Mouse (Mus musculus): Measurements from ENCODE around the gene Heatr9. TPM values are rescaled to one million over a fixed set of nuclear protein-coding genes. Genes with fewer than 3 reads are reported as not detected.
A peak's percentile ranks its signal among the peaks of the same experiment; 100 is the strongest.

The Heatr9 gene
- total and polyA plus RNA-seq, 3 experiments: not detected

- TF ChIP-seq PAX5 (IDR thresholded peaks at IDR 0.05; ENCODE audit: low read length) (peak; percentile 89; the same call in 1 of the 2 replicates), MEF2A (IDR thresholded peaks at IDR 0.05; ENCODE audit: borderline replicate concordance, low read depth, low read length) (peak; percentile 84), ETS1 (conservative IDR thresholded peaks at IDR 0.05; ENCODE audit: low read depth, low read length) (no peak; the same call in 1 of the 2 replicates), ZKSCAN1 (IDR thresholded peaks at IDR 0.05; ENCODE audit: borderline replicate concordance, low read depth, low read length) (no peak; the same call in 1 of the 2 replicates), KAT2A (IDR thresholded peaks at IDR 0.05; ENCODE audit: insufficient replicate concordance, low read length) (peak; percentile 77; the same call in 1 of the 2 replicates), NRF1 (IDR thresholded peaks at IDR 0.05; ENCODE audit: low read depth, low read length) (peak; percentile 45; the same call in 1 of the 2 replicates), BHLHE40 (IDR thresholded peaks at IDR 0.05; ENCODE audit: low read depth, low read length) (peak; percentile 89), CTCF (conservative IDR thresholded peaks at IDR 0.05 in 1 of 2, IDR thresholded peaks at IDR 0.05 in 1 of 2; ENCODE audit: low read depth in 2 of 2, low read length in 2 of 2) (peak in 1 of 2 experiments; percentile 86; a peak in 2 of 4 replicates), POLR2AphosphoS2 (IDR thresholded peaks at IDR 0.05; ENCODE audit: low read depth, low read length) (peak; percentile 81; the same call in 1 of the 2 replicates), MAZ (IDR thresholded peaks at IDR 0.05; ENCODE audit: low read depth, low read length) (peak; percentile 66; the same call in 1 of the 2 replicates), JUN (IDR thresholded peaks at IDR 0.05; ENCODE audit: insufficient read depth, low read depth, low read length) (no peak; the same call in 1 of the 2 replicates), UBTF (IDR thresholded peaks at IDR 0.05; ENCODE audit: low read depth, low read length) (no peak; the same call in 1 of the 2 replicates), POLR2A (IDR thresholded peaks at IDR 0.05; ENCODE audit: low read depth, low read length) (peak; percentile 97), SIN3A (IDR thresholded peaks at IDR 0.05; ENCODE audit: low read length) (peak; percentile 92), HCFC1 (IDR thresholded peaks at IDR 0.05; ENCODE audit: low read depth, low read length) (peak; percentile 81), USF1 (IDR thresholded peaks at IDR 0.05; ENCODE audit: low read depth, low read length) (no peak), SMC3 (IDR thresholded peaks at IDR 0.05; ENCODE audit: low read depth, low read length) (peak; percentile 69), NELFE (IDR thresholded peaks at IDR 0.05; ENCODE audit: low read depth, low read length) (peak; percentile 98), MAX (IDR thresholded peaks at IDR 0.05; ENCODE audit: low read length) (peak; percentile 82; the same call in 1 of the 2 replicates), ELF1 (IDR thresholded peaks at IDR 0.05; ENCODE audit: low read depth, low read length) (peak; percentile 39), CHD1 (IDR thresholded peaks at IDR 0.05; ENCODE audit: low read depth, low read length) (peak; percentile 100)
These were observed 49.4 kb downstream of the Heatr9 start, which contains the start of gene Taf15 (continued) for GRCm38 (mm10) chr11:83472324-83473234.

GRCm38 (mm10) chr11:83471766-83472165 lies 50.2 kb downstream of the Heatr9 start:
- dilution Hi-C loops (cut with MboI; ENCODE audit: extremely low pct_ligation_motif_present, extremely low pct_unique_long_range_greater_than_20kb, low sequenced_read_pairs): no loop called here
- Histone ChIP-seq H3K27me3 (replicated peaks) (peaks cover 6% of the 10 kb centered on the region), H3K9me3 (replicated peaks; ENCODE audit: low read length) (peaks cover 7% of the 10 kb centered on the region), H3K4me2 (ENCODE audit: insufficient read depth, low read depth, poor library complexity, severe bottlenecking) (peak overlapping the region; percentile 47), H3K4me3 (replicated peaks in 1 of 3; ENCODE audit: low read depth in 2 of 3, low read length in 2 of 3, poor library complexity in 1 of 3) (peak overlapping the region; percentile 34 to 75 (median 64)), H3K27ac (ENCODE audit: insufficient read depth, low read depth) (peak overlapping the region; percentile 48; the same call in 1 of the 2 replicates), H3K36me3 (replicated peaks in 1 of 2; ENCODE audit: control insufficient read depth in 1 of 2, insufficient read depth in 1 of 2, low read length in 1 of 2) (peaks cover 2 to 17% of the 10 kb centered on the region in 2 experiments), H3K9ac (ENCODE audit: insufficient read depth, low read depth) (peak overlapping the region; percentile 94), H3K79me2 (replicated peaks; ENCODE audit: control insufficient read depth, extremely low read depth, insufficient read depth, poor library complexity, severe bottlenecking) (peaks cover 36% of the 10 kb centered on the region), H3K4me1 (ENCODE audit: control insufficient read depth in 1 of 2, insufficient read depth in 2 of 2) (peaks cover 5 to 43% of the 10 kb centered on the region in 2 experiments; a peak in 2 of 4 replicates)
- TF ChIP-seq UBTF (IDR thresholded peaks at IDR 0.05; ENCODE audit: low read depth, low read length) (0 out of 2 replicates have a peak, but pooled peaks have one; percentile 22), USF2 (conservative IDR thresholded peaks at IDR 0.05; ENCODE audit: low read depth, low read length) (no peak), MAFK (IDR thresholded peaks at IDR 0.05; ENCODE audit: insufficient replicate concordance, low read length) (no peak), CHD2 (IDR thresholded peaks at IDR 0.05; ENCODE audit: low read length) (0 out of 2 replicates have a peak, but pooled peaks have one; percentile 7)
- DNase-seq (ENCODE audit: extremely low read depth): no peak
- in situ Hi-C loops (cut with MboI; ENCODE audit: low pct_ligation_motif_present, low pct_unique_long_range_greater_than_20kb, low sequenced_read_pairs): no loop called here

Data from CH12.LX (cell line).